Mouse (Mus musculus) myocyte (in vitro differentiated cells): ENCODE measurements at regions not wholly inside any gene's neighbourhood (a gene's known extent, or its start where the extent isn't known, plus 50 kb on each side); places are given as distances from the start of the nearest gene placed in this dataset.

Source experiments
- H3K27me3 ChIP-seq: one replicate; pipeline ENCODE4 v1.6.1; 2011; ENCODE audit not compliant: control insufficient read depth, insufficient read depth, insufficient read length
- H3K36me3 ChIP-seq: one replicate; pipeline ENCODE4 v1.6.1; 2011; ENCODE audit not compliant: control insufficient read depth, insufficient read depth
- H3K4me2 ChIP-seq: one replicate; pipeline ENCODE4 v1.6.1; 2011; ENCODE audit warnings: low read depth, control low read depth
- H3K4me3 ChIP-seq: one replicate; pipeline ENCODE4 v1.5.1; 2011; ENCODE audit warnings: mild to moderate bottlenecking, control low read depth, moderate library complexity
- H3K79me2 ChIP-seq: one replicate; pipeline ENCODE4 v1.6.1; 2011; ENCODE audit not compliant: control insufficient read depth, insufficient read depth
- H3ac ChIP-seq: one replicate; pipeline ENCODE4 v1.6.1; 2011; ENCODE audit not compliant: control insufficient read depth, insufficient read length
- CEBPB ChIP-seq: IDR thresholded peaks from 2 replicates; pipeline ENCODE4 v1.6.1; 2011; ENCODE audit warnings: mild to moderate bottlenecking, moderate library complexity; ENCODE audit not compliant: poor library complexity, insufficient read depth, severe bottlenecking
- E2F4 ChIP-seq: IDR thresholded peaks from one replicate; pipeline ENCODE4 v1.6.1; 2011; ENCODE audit warnings: mild to moderate bottlenecking, control low read depth, moderate library complexity; ENCODE audit not compliant: insufficient read depth
- MAX ChIP-seq: IDR thresholded peaks from one replicate; pipeline ENCODE4 v1.6.1; 2011; ENCODE audit warnings: low read depth, mild to moderate bottlenecking, control low read depth
- MYOD1 ChIP-seq, 3 experiments: IDR thresholded peaks; one replicate each; pipeline ENCODE4 v1.6.1; 2011; ENCODE audit warnings: control low read depth in 2 of 3, low read depth in 2 of 3, mild to moderate bottlenecking in 2 of 3, moderate library complexity in 1 of 3; ENCODE audit not compliant: insufficient read length in 2 of 3, control insufficient read depth in 1 of 3
- MYOG ChIP-seq, 3 experiments: IDR thresholded peaks; one replicate each; pipeline ENCODE4 v1.6.1; 2011; ENCODE audit warnings: control low read depth in 2 of 3, low read depth in 2 of 3, mild to moderate bottlenecking in 2 of 3; ENCODE audit not compliant: insufficient read length in 2 of 3, control insufficient read depth in 1 of 3, insufficient read depth in 1 of 3
- POLR2A ChIP-seq: IDR thresholded peaks from one replicate; pipeline ENCODE4 v1.6.1; 2011; ENCODE audit warnings: low read depth, mild to moderate bottlenecking, control low read depth, moderate library complexity; ENCODE audit not compliant: insufficient read length
- POLR2AphosphoS2 ChIP-seq: IDR thresholded peaks from one replicate; pipeline ENCODE4 v1.6.1; 2011; ENCODE audit warnings: low read depth, control low read depth; ENCODE audit not compliant: insufficient read length
- REST ChIP-seq: IDR thresholded peaks from one replicate; pipeline ENCODE4 v1.6.1; 2011; ENCODE audit warnings: mild to moderate bottlenecking, control low read depth, moderate library complexity; ENCODE audit not compliant: insufficient read depth, insufficient read length
- SRF ChIP-seq: IDR thresholded peaks from one replicate; pipeline ENCODE4 v1.6.1; 2011; ENCODE audit warnings: low read depth; ENCODE audit not compliant: control insufficient read depth, insufficient read length
- TCF12 ChIP-seq: IDR thresholded peaks from one replicate; pipeline ENCODE4 v1.6.1; 2011; ENCODE audit warnings: mild to moderate bottlenecking, control low read depth; ENCODE audit not compliant: poor library complexity, insufficient read depth, severe bottlenecking
- TCF3 ChIP-seq: IDR thresholded peaks from one replicate; pipeline ENCODE4 v1.6.1; 2011; ENCODE audit warnings: low read depth, control low read depth; ENCODE audit not compliant: insufficient read length
- USF1 ChIP-seq: IDR thresholded peaks from one replicate; pipeline ENCODE4 v1.6.1; 2011; ENCODE audit warnings: low read depth, mild to moderate bottlenecking, control low read depth, moderate library complexity

- no peaks in the 10 kb centered on the region for H3K27me3 ChIP-seq
- no peak overlapping the region for H3K4me2 ChIP-seq
- H3K4me3 ChIP-seq = no peak overlapping the region
- TF ChIP-seq MYOG (IDR thresholded peaks at IDR 0.05; ENCODE audit: control insufficient read depth in 1 of 3, insufficient read depth in 1 of 3, insufficient read length in 2 of 3, low read depth in 2 of 3) = no peak
- no peak for TF ChIP-seq POLR2A
- peak; percentile 34 for TF ChIP-seq USF1
- no peak for TF ChIP-seq CEBPB
- no peak overlapping the region for H3ac ChIP-seq
- no peaks in the 10 kb centered on the region for H3K36me3 ChIP-seq
- no peaks in the 10 kb centered on the region for H3K79me2 ChIP-seq
Measured at GRCm38 (mm10) chr6:117497337-117497736, 329.0 kb downstream of the Cxcl12 start.

- H3K4me2 ChIP-seq = no peak overlapping the region
- H3K4me3 ChIP-seq = no peak overlapping the region
- no peak overlapping the region for H3ac ChIP-seq
- no peaks in the 10 kb centered on the region for H3K36me3 ChIP-seq
- H3K27me3 ChIP-seq = no peaks in the 10 kb centered on the region
- TF ChIP-seq TCF3 (no peak), E2F4 (no peak), POLR2AphosphoS2 (no peak), TCF12 (no peak), USF1 (no peak), SRF (no peak), MAX (no peak), CEBPB (no peak), POLR2A (no peak), MYOG (IDR thresholded peaks at IDR 0.05; ENCODE audit: control insufficient read depth in 1 of 3, insufficient read depth in 1 of 3, insufficient read length in 2 of 3, low read depth in 2 of 3) (no peak), REST (no peak), MYOD1 (IDR thresholded peaks at IDR 0.05; ENCODE audit: control insufficient read depth in 1 of 3, insufficient read length in 2 of 3, low read depth in 2 of 3) (no peak)
- H3K79me2 ChIP-seq = no peaks in the 10 kb centered on the region
Measured at GRCm38 (mm10) chr6:117497904-117498303, 329.6 kb downstream of the Cxcl12 start.

- no peak for TF ChIP-seq E2F4
- no peak for TF ChIP-seq POLR2AphosphoS2
- TF ChIP-seq CEBPB = no peak
- TF ChIP-seq TCF12 = no peak
- TF ChIP-seq MAX = no peak
- no peak for TF ChIP-seq MYOG (IDR thresholded peaks at IDR 0.05; ENCODE audit: control insufficient read depth in 1 of 3, insufficient read depth in 1 of 3, insufficient read length in 2 of 3, low read depth in 2 of 3)
- TF ChIP-seq USF1 = no peak
- TF ChIP-seq REST = no peak
- no peak for TF ChIP-seq POLR2A
- TF ChIP-seq MYOD1 (IDR thresholded peaks at IDR 0.05; ENCODE audit: control insufficient read depth in 1 of 3, insufficient read length in 2 of 3, low read depth in 2 of 3) = no peak
- no peak for TF ChIP-seq TCF3
- no peak for TF ChIP-seq SRF
- H3K36me3 ChIP-seq = no peaks in the 10 kb centered on the region
- no peaks in the 10 kb centered on the region for H3K27me3 ChIP-seq
- H3K4me2 ChIP-seq = no peak overlapping the region
- no peak overlapping the region for H3ac ChIP-seq
- no peaks in the 10 kb centered on the region for H3K79me2 ChIP-seq
- no peak overlapping the region for H3K4me3 ChIP-seq
Measured at GRCm38 (mm10) chr6:117502346-117502745, 334.0 kb downstream of the Cxcl12 start.

GRCm38 (mm10) chr6:117504771-117505170, 336.2 kb upstream of the Zfp637 start:
- H3K36me3 ChIP-seq = no peaks in the 10 kb centered on the region
- no peaks in the 10 kb centered on the region for H3K27me3 ChIP-seq
- no peak overlapping the region for H3K4me2 ChIP-seq
- no peak overlapping the region for H3ac ChIP-seq
- no peak overlapping the region for H3K4me3 ChIP-seq
- no peaks in the 10 kb centered on the region for H3K79me2 ChIP-seq
- TF ChIP-seq REST (no peak), SRF (no peak), TCF12 (no peak), TCF3 (no peak), E2F4 (no peak), MYOG (IDR thresholded peaks at IDR 0.05; ENCODE audit: control insufficient read depth in 1 of 3, insufficient read depth in 1 of 3, insufficient read length in 2 of 3, low read depth in 2 of 3) (no peak), POLR2AphosphoS2 (no peak), USF1 (no peak), CEBPB (no peak)

GRCm38 (mm10) chr6:117505431-117505830, 335.5 kb upstream of the Zfp637 start:
- H3ac ChIP-seq = no peak overlapping the region
- no peaks in the 10 kb centered on the region for H3K27me3 ChIP-seq
- H3K4me3 ChIP-seq = no peak overlapping the region
- no peak overlapping the region for H3K4me2 ChIP-seq
- H3K36me3 ChIP-seq = no peaks in the 10 kb centered on the region
- H3K79me2 ChIP-seq = no peaks in the 10 kb centered on the region
- TF ChIP-seq REST (no peak), CEBPB (0 out of 2 replicates have a peak, but pooled peaks have one; percentile 25), MYOG (IDR thresholded peaks at IDR 0.05; ENCODE audit: control insufficient read depth in 1 of 3, insufficient read depth in 1 of 3, insufficient read length in 2 of 3, low read depth in 2 of 3) (no peak), POLR2AphosphoS2 (no peak)
